Mouse (Mus musculus) bone marrow, adult 2 months (tissue): Measurements from ENCODE around the gene Nlrc3. TPM values are rescaled to one million over a fixed set of nuclear protein-coding genes. Genes with fewer than 3 reads are reported as not detected.
"Not testable (repeated sequence)": the region's sequence is repeated elsewhere in the genome, so short reads cannot be mapped to it uniquely, and the experiment has no call there.

Experiments
- H3K27ac ChIP-seq: fragments of 200-500 bp; 2 replicates; pipeline ENCODE4 v1.5.1; 2012; ENCODE audit warnings: low read depth, mild to moderate bottlenecking, control low read depth, inconsistent platforms, low read length; ENCODE audit not compliant: control insufficient read depth, poor library complexity, insufficient read depth
- H3K4me1 ChIP-seq: fragments of 200-500 bp; 2 replicates; pipeline ENCODE4 v1.6.1; 2011; ENCODE audit warnings: low read length; ENCODE audit not compliant: control insufficient read depth, insufficient read depth
- H3K4me3 ChIP-seq: fragments of 200-500 bp; replicated peaks from 2 replicates; pipeline ENCODE3; 2011; ENCODE audit warnings: mild to moderate bottlenecking, low read depth, low read length, control low read depth; ENCODE audit not compliant: control insufficient read depth
- CTCF ChIP-seq: fragments of 200-500 bp; IDR thresholded peaks from 2 replicates; pipeline ENCODE4 v1.5.1; 2011; ENCODE audit warnings: low read length, control low read depth; ENCODE audit not compliant: control insufficient read depth, insufficient read depth
- POLR2A ChIP-seq: fragments of 200-500 bp; IDR thresholded peaks from 2 replicates; pipeline ENCODE4 v1.6.1; 2011; ENCODE audit warnings: low read depth, mild to moderate bottlenecking, control low read depth, low read length, borderline replicate concordance; ENCODE audit not compliant: control insufficient read depth
- WGBS: fragments of 180-500 bp; shearing (Covaris S2); methylation state at CpG from one replicate; pipeline ENCODE4 v1.1.7; 2018; 5-methylcytosine and 5-hydroxymethylcytosine counted together
- polyA plus RNA-seq: library from polyadenylated mRNA; stranded (reverse); fragments of >200 nt; gene quantifications from 2 replicates; pipeline ENCODE4 v1.2.4, GENCODE M21; 2011; ENCODE audit warnings: low replicate concordance; ENCODE audit not compliant: missing spikeins, insufficient read depth, insufficient read length

The Nlrc3 gene
- polyA plus RNA-seq, 1 experiment: 3.0 TPM

- 55% methylated on average over 4 of the region's 4 CpGs for WGBS
- Histone ChIP-seq H3K4me3 (no peak overlapping the region), H3K4me1 (no peaks in the 10 kb centered on the region), H3K27ac (no peak overlapping the region)
- TF ChIP-seq POLR2A (no peak), CTCF (no peak)
Measured at GRCm38 (mm10) chr16:3988410-3988809, 12.0 kb upstream of the Nlrc3 start.

GRCm38 (mm10) chr16:3983146-3983700 lies 6.8 kb upstream of the Nlrc3 start:
- TF ChIP-seq POLR2A (no peak), CTCF (no peak)
- H3K4me3 ChIP-seq: no peak overlapping the region
- H3K4me1 ChIP-seq: peaks cover 3% of the 10 kb centered on the region; the same call in 1 of the 2 replicates
- WGBS: 72% methylated on average over 7 of the region's 7 CpGs
- peak overlapping the region; percentile 9; the same call in 1 of the 2 replicates for H3K27ac ChIP-seq

GRCm38 (mm10) chr16:3982173-3982572 lies 5.7 kb upstream of the Nlrc3 start:
- TF ChIP-seq CTCF (no peak), POLR2A (no peak)
- Histone ChIP-seq H3K4me1 (peaks cover 4% of the 10 kb centered on the region; the same call in 1 of the 2 replicates), H3K27ac (no peak overlapping the region), H3K4me3 (no peak overlapping the region)
- WGBS: 13% methylated on average over 4 of the region's 4 CpGs

GRCm38 (mm10) chr16:3976712-3977111 lies 280 bp upstream of the Nlrc3 start:
- H3K4me3 ChIP-seq: no peak overlapping the region
- no peak for TF ChIP-seq CTCF
- TF ChIP-seq POLR2A: no peak
- WGBS: 11% methylated on average over 3 of the region's 3 CpGs
- no peak overlapping the region for H3K27ac ChIP-seq
- H3K4me1 ChIP-seq: peaks cover 3% of the 10 kb centered on the region; the same call in 1 of the 2 replicates

- Histone ChIP-seq H3K4me1 (peaks cover 3% of the 10 kb centered on the region; the same call in 1 of the 2 replicates), H3K4me3 (peak overlapping the region; percentile 49), H3K27ac (no peak overlapping the region)
- TF ChIP-seq POLR2A (no peak), CTCF (no peak)
- 64% methylated on average over 7 of the region's 7 CpGs for WGBS
Measured at GRCm38 (mm10) chr16:3975658-3976057, 774 bp downstream of the Nlrc3 start.

GRCm38 (mm10) chr16:3974456-3974855 lies 2.0 kb downstream of the Nlrc3 start:
- H3K4me1 ChIP-seq, H3K4me3 ChIP-seq, H3K27ac ChIP-seq: not testable (repeated sequence)
- WGBS: 91% methylated on average over 19 of the region's 19 CpGs

GRCm38 (mm10) chr16:3965534-3965933 lies 10.9 kb downstream of the Nlrc3 start:
- H3K4me3 ChIP-seq: no peak overlapping the region
- WGBS: 86% methylated on average over 3 of the region's 3 CpGs
- TF ChIP-seq CTCF: no peak
- no peak for TF ChIP-seq POLR2A
- H3K27ac ChIP-seq: no peak overlapping the region
- H3K4me1 ChIP-seq: no peaks in the 10 kb centered on the region

- H3K4me1 ChIP-seq: no peaks in the 10 kb centered on the region
- no peak for TF ChIP-seq CTCF
- no peak for TF ChIP-seq POLR2A
- 75% methylated on average over 10 of the region's 10 CpGs for WGBS
- no peak overlapping the region for H3K4me3 ChIP-seq
- H3K27ac ChIP-seq: no peak overlapping the region
Measured at GRCm38 (mm10) chr16:3964990-3965389, 11.4 kb downstream of the Nlrc3 start.

- no peak for TF ChIP-seq CTCF
- TF ChIP-seq POLR2A: no peak
- no peak overlapping the region for H3K4me3 ChIP-seq
- no peak overlapping the region for H3K27ac ChIP-seq
- H3K4me1 ChIP-seq: no peaks in the 10 kb centered on the region
- WGBS: 60% methylated on average over 2 of the region's 2 CpGs
Measured at GRCm38 (mm10) chr16:3959261-3959660, 17.2 kb downstream of the Nlrc3 start.

GRCm38 (mm10) chr16:3956369-3956768 lies 20.1 kb downstream of the Nlrc3 start:
- Histone ChIP-seq H3K4me3 (no peak overlapping the region), H3K4me1 (no peaks in the 10 kb centered on the region), H3K27ac (no peak overlapping the region)
- 74% methylated on average over 6 of the region's 6 CpGs for WGBS
- TF ChIP-seq POLR2A: no peak
- TF ChIP-seq CTCF: no peak
